Mouse (Mus musculus): Measurements from ENCODE around the gene Tmem163. TPM values are rescaled to one million over a fixed set of nuclear protein-coding genes. Genes with fewer than 3 reads are reported as not detected.

Gene Tmem163
- polyA plus RNA-seq, 1 experiment from 2014 or later = 1.7 TPM

- DNase-seq (ENCODE audit: low spot score) (no peak), ATAC-seq (replicated peaks; ENCODE audit: low FRiP score) (no peak)
- Histone ChIP-seq H3K4me1 (replicated peaks; ENCODE audit: control insufficient read depth, insufficient read depth, low read length) (peaks cover 10% of the 10 kb centered on the region), H3K27ac (ENCODE audit: low read depth, low read length) (no peak overlapping the region), H3K27me3 (replicated peaks; ENCODE audit: control insufficient read depth, insufficient read depth, low read length) (no peaks in the 10 kb centered on the region), H3K4me2 (no peak overlapping the region), H3K36me3 (ENCODE audit: control insufficient read depth, insufficient read depth, low read length) (no peaks in the 10 kb centered on the region), H3K9me3 (ENCODE audit: control insufficient read depth, low read length) (no peaks in the 10 kb centered on the region), H3K9ac (ENCODE audit: low read depth, low read length) (no peak overlapping the region), H3K4me3 (ENCODE audit: low read depth, low read length) (no peak overlapping the region)
- 76% methylated on average over 6 of the region's 6 CpGs for WGBS
Measured at GRCm38 (mm10) chr1:127666221-127666620, 13.1 kb downstream of the Tmem163 start.

DNA sequence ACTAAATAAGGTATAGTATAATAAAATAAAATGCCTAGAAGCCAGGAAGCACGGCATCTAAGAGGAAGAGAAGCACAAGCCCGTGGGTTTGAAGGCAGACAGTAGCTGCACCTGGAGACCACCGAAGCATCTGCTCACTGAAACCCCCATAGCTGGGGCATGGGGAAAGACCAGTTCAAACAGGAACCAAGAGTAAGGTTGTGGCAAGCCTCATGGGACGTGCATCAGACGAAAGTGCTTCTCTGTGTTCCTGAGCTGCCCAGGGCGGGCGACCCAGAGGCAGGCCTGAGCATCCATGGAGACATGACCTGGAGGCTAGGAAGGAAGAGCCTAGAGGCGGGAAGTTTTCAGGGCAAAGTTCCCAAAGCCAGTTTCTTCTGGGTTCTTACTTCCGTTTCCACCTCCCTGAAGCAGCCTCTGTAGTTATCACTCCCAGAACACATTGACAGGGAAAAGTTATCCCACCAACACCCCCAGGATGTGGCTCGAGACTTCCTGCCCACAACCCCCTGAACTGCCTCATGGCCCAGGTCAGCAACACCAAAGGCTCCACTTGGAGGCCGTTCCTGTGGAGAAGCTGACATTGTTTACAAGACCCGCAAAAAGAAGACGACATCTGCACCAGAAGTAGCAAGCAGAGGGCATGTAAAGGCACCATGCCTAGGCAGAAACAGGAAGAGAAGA is 16.8 kb downstream of the Tmem163 start:
- H3K4me2 ChIP-seq = peak overlapping the region; percentile 25; the same call in 1 of the 2 replicates
- no peaks in the 10 kb centered on the region for H3K36me3 ChIP-seq (ENCODE audit: control insufficient read depth, insufficient read depth, low read length)

DNA sequence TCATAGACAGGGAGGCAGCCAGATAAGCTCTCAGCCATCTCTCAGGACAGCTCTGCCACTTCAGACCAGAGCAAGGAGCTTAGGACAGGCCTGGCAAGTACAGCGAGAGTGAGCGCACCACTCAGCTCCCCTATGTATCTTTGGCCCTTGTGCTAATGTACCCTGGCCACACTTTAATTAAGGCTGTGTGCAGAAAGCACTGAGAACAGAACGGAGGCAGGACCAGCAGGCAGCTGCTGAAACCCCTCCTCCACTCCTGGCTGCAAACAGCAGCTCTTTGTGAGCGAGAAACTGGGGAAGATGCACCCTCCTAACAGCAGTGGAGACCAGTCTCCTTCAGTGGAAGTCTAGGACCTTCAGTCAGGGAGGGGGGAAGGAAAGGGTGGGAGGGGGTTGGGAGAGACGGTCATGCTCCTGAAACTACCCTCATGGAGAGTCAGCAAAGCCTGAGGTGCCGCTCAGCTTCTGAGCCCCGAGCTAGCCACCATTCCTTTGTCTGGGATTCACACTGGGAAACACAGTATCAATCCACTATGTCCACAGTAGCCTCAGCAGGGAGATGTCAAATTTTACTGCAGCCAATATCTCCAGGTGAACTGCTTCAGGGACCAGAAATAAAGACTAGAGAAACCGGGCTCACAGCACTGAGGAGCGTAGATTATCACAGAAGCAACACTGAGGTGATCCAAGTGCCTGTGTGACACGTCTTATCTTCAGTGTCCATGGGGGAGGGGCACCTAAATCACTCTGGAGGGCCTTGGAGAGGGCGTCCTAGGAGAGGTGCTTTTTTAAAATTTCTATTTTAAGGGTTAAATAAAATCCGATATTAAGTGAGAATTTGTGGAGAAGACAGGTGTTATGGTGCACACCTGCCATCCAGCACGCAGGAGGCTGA is 18.0 kb downstream of the Tmem163 start:
- peak; percentile 76 for ATAC-seq (replicated peaks; ENCODE audit: low FRiP score)
- Histone ChIP-seq H3K9ac (ENCODE audit: low read depth, low read length) (no peak overlapping the region), H3K4me2 (peak overlapping the region; percentile 37), H3K36me3 (ENCODE audit: control insufficient read depth, insufficient read depth, low read length) (no peaks in the 10 kb centered on the region), H3K27me3 (replicated peaks; ENCODE audit: control insufficient read depth, insufficient read depth, low read length) (no peaks in the 10 kb centered on the region), H3K4me1 (replicated peaks; ENCODE audit: control insufficient read depth, insufficient read depth, low read length) (peaks cover 13% of the 10 kb centered on the region), H3K9me3 (ENCODE audit: control insufficient read depth, low read length) (no peaks in the 10 kb centered on the region), H3K4me3 (ENCODE audit: low read depth, low read length) (no peak overlapping the region), H3K27ac (ENCODE audit: low read depth, low read length) (no peak overlapping the region)
- WGBS = 27% methylated on average over 13 of the region's 13 CpGs
- no peak for DNase-seq (ENCODE audit: low spot score)

More for the DNA sequence above, 16.8 kb downstream of the Tmem163 start:
- Histone ChIP-seq H3K9ac (ENCODE audit: low read depth, low read length) (no peak overlapping the region), H3K27me3 (replicated peaks; ENCODE audit: control insufficient read depth, insufficient read depth, low read length) (no peaks in the 10 kb centered on the region), H3K4me1 (replicated peaks; ENCODE audit: control insufficient read depth, insufficient read depth, low read length) (peaks cover 13% of the 10 kb centered on the region), H3K27ac (ENCODE audit: low read depth, low read length) (no peak overlapping the region), H3K4me3 (ENCODE audit: low read depth, low read length) (no peak overlapping the region), H3K9me3 (ENCODE audit: control insufficient read depth, low read length) (no peaks in the 10 kb centered on the region)
- WGBS = 42% methylated on average over 13 of the region's 13 CpGs
- DNase-seq (ENCODE audit: low spot score) = no peak
- 0 out of 2 replicates have a peak, but pooled peaks have one; percentile 38 for ATAC-seq (replicated peaks; ENCODE audit: low FRiP score)

- H3K36me3 ChIP-seq (ENCODE audit: control insufficient read depth, insufficient read depth, low read length) = no peaks in the 10 kb centered on the region
- H3K27me3 ChIP-seq (replicated peaks; ENCODE audit: control insufficient read depth, insufficient read depth, low read length) = no peaks in the 10 kb centered on the region
- DNase-seq (ENCODE audit: low spot score) (no peak), ATAC-seq (replicated peaks; ENCODE audit: low FRiP score) (no peak)
- H3K4me2 ChIP-seq = no peak overlapping the region
- H3K9ac ChIP-seq (ENCODE audit: low read depth, low read length) = no peak overlapping the region
- H3K9me3 ChIP-seq (ENCODE audit: control insufficient read depth, low read length) = no peaks in the 10 kb centered on the region
- H3K4me3 ChIP-seq (ENCODE audit: low read depth, low read length) = no peak overlapping the region
- WGBS = 77% methylated on average over 2 of the region's 2 CpGs
- no peak overlapping the region for H3K27ac ChIP-seq (ENCODE audit: low read depth, low read length)
- H3K4me1 ChIP-seq (replicated peaks; ENCODE audit: control insufficient read depth, insufficient read depth, low read length) = no peaks in the 10 kb centered on the region
Measured at GRCm38 (mm10) chr1:127651564-127651963, 27.8 kb downstream of the Tmem163 start.

- Histone ChIP-seq H3K4me1 (replicated peaks; ENCODE audit: control insufficient read depth, insufficient read depth, low read length) (no peaks in the 10 kb centered on the region), H3K27ac (ENCODE audit: low read depth, low read length) (no peak overlapping the region), H3K36me3 (ENCODE audit: control insufficient read depth, insufficient read depth, low read length) (no peaks in the 10 kb centered on the region), H3K9me3 (ENCODE audit: control insufficient read depth, low read length) (no peaks in the 10 kb centered on the region), H3K27me3 (replicated peaks; ENCODE audit: control insufficient read depth, insufficient read depth, low read length) (no peaks in the 10 kb centered on the region), H3K4me2 (no peak overlapping the region), H3K4me3 (ENCODE audit: low read depth, low read length) (no peak overlapping the region), H3K9ac (ENCODE audit: low read depth, low read length) (no peak overlapping the region)
- DNase-seq (ENCODE audit: low spot score) (no peak), ATAC-seq (replicated peaks; ENCODE audit: low FRiP score) (no peak)
- WGBS = 78% methylated on average over 12 of the region's 12 CpGs
Measured at GRCm38 (mm10) chr1:127642976-127643769, 36.2 kb downstream of the Tmem163 start.

DNA sequence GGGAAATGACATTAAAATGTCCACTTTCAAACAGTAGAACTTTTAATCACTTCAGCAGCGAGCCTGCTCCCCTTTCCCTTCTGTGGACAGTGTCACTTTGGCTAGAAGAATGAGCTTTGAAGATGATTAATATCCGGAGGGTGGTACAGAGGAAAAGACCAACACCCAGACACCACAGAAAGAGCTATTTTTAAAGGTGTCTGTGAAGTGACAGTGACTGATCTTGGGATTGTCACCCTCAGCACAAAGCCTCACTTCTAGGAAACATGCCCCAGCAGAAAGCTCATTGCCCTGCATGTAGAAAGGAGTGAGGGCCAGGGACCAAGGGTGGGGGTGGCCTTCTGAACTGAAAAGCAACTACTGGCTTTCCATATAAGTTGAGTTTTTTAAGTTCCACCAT is 41.4 kb downstream of the Tmem163 start:
- DNase-seq (ENCODE audit: low spot score) (no peak), ATAC-seq (replicated peaks; ENCODE audit: low FRiP score) (no peak)
- Histone ChIP-seq H3K27me3 (replicated peaks; ENCODE audit: control insufficient read depth, insufficient read depth, low read length) (no peaks in the 10 kb centered on the region), H3K4me2 (no peak overlapping the region), H3K4me1 (replicated peaks; ENCODE audit: control insufficient read depth, insufficient read depth, low read length) (no peaks in the 10 kb centered on the region), H3K4me3 (ENCODE audit: low read depth, low read length) (no peak overlapping the region), H3K27ac (ENCODE audit: low read depth, low read length) (no peak overlapping the region), H3K36me3 (ENCODE audit: control insufficient read depth, insufficient read depth, low read length) (no peaks in the 10 kb centered on the region), H3K9ac (ENCODE audit: low read depth, low read length) (no peak overlapping the region), H3K9me3 (ENCODE audit: control insufficient read depth, low read length) (no peaks in the 10 kb centered on the region)
- 25% methylated on average over 2 of the region's 2 CpGs for WGBS

DNA sequence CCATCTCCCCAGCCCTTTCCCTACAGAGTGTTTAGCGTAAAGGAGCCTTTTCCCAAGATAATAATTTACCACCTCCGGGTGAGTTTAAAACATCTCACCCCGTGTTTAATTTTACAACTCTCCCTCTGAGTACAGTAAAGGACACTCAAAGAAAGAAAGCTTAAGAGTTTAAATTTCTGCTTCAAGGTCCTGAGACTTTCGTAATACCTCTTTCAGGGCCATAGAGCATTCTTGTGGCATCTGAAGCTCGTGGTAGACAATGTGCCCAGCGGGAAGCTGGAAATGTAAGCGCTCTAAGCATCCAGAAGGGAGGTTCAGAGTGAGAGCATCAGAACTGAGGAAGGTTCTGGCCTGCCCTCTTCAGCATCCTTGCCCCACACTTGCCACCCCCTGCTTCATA is 52.2 kb downstream of the Tmem163 start:
- no peak for DNase-seq (ENCODE audit: low spot score)
- WGBS = 75% methylated on average over 7 of the region's 7 CpGs
- Histone ChIP-seq H3K27ac (ENCODE audit: low read depth, low read length) (no peak overlapping the region), H3K9me3 (ENCODE audit: control insufficient read depth, low read length) (no peaks in the 10 kb centered on the region), H3K4me3 (ENCODE audit: low read depth, low read length) (no peak overlapping the region), H3K27me3 (replicated peaks; ENCODE audit: control insufficient read depth, insufficient read depth, low read length) (no peaks in the 10 kb centered on the region), H3K4me2 (no peak overlapping the region), H3K9ac (ENCODE audit: low read depth, low read length) (no peak overlapping the region), H3K4me1 (replicated peaks; ENCODE audit: control insufficient read depth, insufficient read depth, low read length) (no peaks in the 10 kb centered on the region), H3K36me3 (ENCODE audit: control insufficient read depth, insufficient read depth, low read length) (no peaks in the 10 kb centered on the region)
- ATAC-seq (replicated peaks; ENCODE audit: low FRiP score) = no peak

DNA sequence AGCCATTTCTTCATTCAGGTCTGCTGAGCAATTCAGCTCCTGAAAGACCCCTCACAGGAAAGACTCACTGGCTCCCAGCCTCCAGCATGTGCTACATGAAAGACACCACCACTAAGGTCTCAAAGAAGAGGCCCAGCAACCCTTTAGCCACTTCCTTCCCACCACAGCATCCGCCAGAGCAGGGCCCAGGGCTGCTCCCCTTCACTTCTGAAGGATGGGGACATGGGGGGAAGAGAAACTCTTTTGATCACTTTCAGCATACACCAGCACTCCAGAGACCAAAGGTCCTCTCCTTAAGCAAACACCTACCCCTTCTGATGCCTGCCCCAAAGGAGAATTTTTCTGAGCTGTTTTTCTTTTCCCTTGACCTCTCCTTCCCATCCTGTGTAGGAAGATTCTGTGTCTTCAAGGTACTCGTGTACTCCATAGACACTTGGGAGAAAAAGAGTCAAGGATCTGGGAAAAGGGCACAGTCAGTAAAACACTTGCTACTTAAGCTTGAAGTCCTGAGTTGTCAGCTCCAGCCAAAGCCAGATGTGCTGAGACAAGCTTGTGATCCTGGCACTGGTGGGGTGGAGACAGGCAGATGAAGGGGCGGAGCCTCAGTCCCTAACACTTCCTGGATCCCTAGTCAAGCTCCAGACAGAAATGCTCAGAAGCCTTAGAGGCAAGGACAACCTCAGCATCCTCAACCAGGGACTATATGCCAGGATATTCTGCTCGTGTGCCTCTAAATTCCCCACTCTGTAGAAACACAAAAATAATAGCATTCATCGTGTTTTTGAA is 53.6 kb downstream of the Tmem163 start:
- peak; percentile 62 for ATAC-seq (replicated peaks; ENCODE audit: low FRiP score)
- Histone ChIP-seq H3K4me1 (replicated peaks; ENCODE audit: control insufficient read depth, insufficient read depth, low read length) (no peaks in the 10 kb centered on the region), H3K4me2 (no peak overlapping the region), H3K27me3 (replicated peaks; ENCODE audit: control insufficient read depth, insufficient read depth, low read length) (no peaks in the 10 kb centered on the region), H3K27ac (ENCODE audit: low read depth, low read length) (no peak overlapping the region), H3K36me3 (ENCODE audit: control insufficient read depth, insufficient read depth, low read length) (no peaks in the 10 kb centered on the region), H3K9ac (ENCODE audit: low read depth, low read length) (no peak overlapping the region), H3K9me3 (ENCODE audit: control insufficient read depth, low read length) (no peaks in the 10 kb centered on the region), H3K4me3 (ENCODE audit: low read depth, low read length) (no peak overlapping the region)
- 43% methylated on average over 5 of the region's 5 CpGs for WGBS
- DNase-seq (ENCODE audit: low spot score) = peak; percentile 33

All from liver, embryonic 11.5 days (tissue).